In genomic region chr3:108226558-108227350, GRCm38 (mm10) we compare ENCODE assay signal across 8 mouse cellular contexts. TPM values are rescaled to one million over a fixed set of nuclear protein-coding genes. Genes with fewer than 3 reads are reported as not detected.
A peak's percentile ranks its signal among the peaks of the same experiment; 100 is the strongest.
DNase-seq lines count a peak whose midpoint lies in the region; ATAC-seq and TF ChIP-seq lines count a peak whose summit lies in the region.

Sypl2 (minus strand) TSS chr3:108226648.

- H3K27ac ChIP-seq in hindbrain, postnatal 0 days, result no peak within 1 kb of the TSS
- H3K27ac ChIP-seq in liver, embryonic 14.5 days, result no peak within 1 kb of the TSS

- WGBS in hindbrain, postnatal 0 days, result 4% methylated on average over 42 of the region's 44 CpGs
- 7% methylated on average over 44 of the region's 44 CpGs for WGBS in liver, embryonic 14.5 days (ENCODE audit: insufficient replicate concordance)

- peaks cover 15% of the 10 kb centered on the region for H3K27me3 ChIP-seq in hindbrain, postnatal 0 days (ENCODE audit: insufficient read depth, low read length)
- H3K27me3 ChIP-seq in liver, embryonic 14.5 days (ENCODE audit: control insufficient read depth, insufficient read depth, low read length), result peaks cover 52% of the 10 kb centered on the region

- TF ChIP-seq EP300 in liver, embryonic 14.5 days (IDR thresholded peaks at IDR 0.05; ENCODE audit: low read depth), result no peak

- TF ChIP-seq CTCF in hindbrain, postnatal 0 days (IDR thresholded peaks at IDR 0.05; ENCODE audit: low read depth), result no peak
- TF ChIP-seq CTCF in liver, embryonic 14.5 days (IDR thresholded peaks at IDR 0.05; ENCODE audit: low read depth), result no peak

- H3K36me3 ChIP-seq in hindbrain, postnatal 0 days (ENCODE audit: insufficient read depth, low read length), result no peaks in the 10 kb centered on the region
- no peaks in the 10 kb centered on the region for H3K36me3 ChIP-seq in liver, embryonic 14.5 days (replicated peaks; ENCODE audit: control insufficient read depth, insufficient read depth, low read depth)

- peak within 1 kb of the TSS; percentile 40 for H3K4me3 ChIP-seq in hindbrain, postnatal 0 days (ENCODE audit: low read length)
- H3K4me3 ChIP-seq in liver, embryonic 14.5 days (ENCODE audit: insufficient read depth in 1 of 2, low read depth in 2 of 2, low read length in 2 of 2), result peak within 1 kb of the TSS; percentile 16 to 38

- H3K4me1 ChIP-seq in hindbrain, postnatal 0 days (ENCODE audit: insufficient read depth, low read length), result peaks cover 9% of the 10 kb centered on the region; the same call in 1 of the 2 replicates
- no peaks in the 10 kb centered on the region for H3K4me1 ChIP-seq in liver, embryonic 14.5 days (replicated peaks; ENCODE audit: control insufficient read depth in 2 of 2, insufficient read depth in 2 of 2, low read length in 1 of 2)

- no peaks in the 10 kb centered on the region for H3K9me3 ChIP-seq in hindbrain, postnatal 0 days (ENCODE audit: low read length)
- H3K9me3 ChIP-seq in liver, embryonic 14.5 days (ENCODE audit: control insufficient read depth, low read length), result no peaks in the 10 kb centered on the region

- H3K9ac ChIP-seq in hindbrain, postnatal 0 days (replicated peaks; ENCODE audit: low read length), result peak within 1 kb of the TSS; percentile 34
- H3K9ac ChIP-seq in liver, embryonic 14.5 days (replicated peaks), result no peak within 1 kb of the TSS; the same call in 1 of the 2 replicates

- no peak for ATAC-seq in cerebellum, adult (ENCODE audit: insufficient number of reproducible peaks, low FRiP score, low TSS enrichment)
- 0 out of 2 replicates have a peak, but pooled peaks have one; percentile 58 for ATAC-seq in hindbrain, postnatal 0 days
- ATAC-seq in liver, embryonic 14.5 days (ENCODE audit: insufficient read depth), result no peak
- no peak for ATAC-seq in erythroid progenitor cell, adult 5-6 weeks (replicated peaks; ENCODE audit: low FRiP score, poor library complexity, severe bottlenecking)

- DNase-seq in cerebellum, adult 11-12 months, result peak; percentile 12
- peak; percentile 23 for DNase-seq in adrenal gland, adult 8-10 months
- DNase-seq in forelimb bud, embryonic 11.5 days (ENCODE audit: low read depth, low spot score), result peak; percentile 43
- peak; percentile 57 for DNase-seq in hindbrain, postnatal 0 days (ENCODE audit: low spot score)
- no peak for DNase-seq in liver, embryonic 14.5 days (ENCODE audit: low read depth in 3 of 3, low spot score in 3 of 3)
- peak; percentile 22 for DNase-seq in neural tube, embryonic 10.5 days (ENCODE audit: extremely low spot score, low spot score)

- H3K4me2 ChIP-seq in hindbrain, postnatal 0 days (ENCODE audit: low read depth, low read length), result peak within 1 kb of the TSS; percentile 71
- H3K4me2 ChIP-seq in liver, embryonic 14.5 days (ENCODE audit: low read depth), result peak within 1 kb of the TSS; percentile 47

RNA-seq across cellular contexts. Expression of gene Sypl2, which starts in this region (rescaled TPM):
- total RNA-seq in adrenal gland, adult 8-10 months (2022), result 1 to 10 TPM in 1 of 4 experiments, under 1 TPM in 3; 0.35 to 1.0 (median 0.65) TPM
- 1.5 and 1.9 TPM in 2 replicates for total RNA-seq in hindbrain, postnatal 0 days (2014; rRNA removed)
- 0.75 and 0.81 TPM in 2 replicates for polyA plus RNA-seq in hindbrain, postnatal 0 days (2015; fragmentation: Nextera tagmentation; extraction: Ambion mirVana)
- 0.02 TPM in 2 replicates for polyA plus RNA-seq in liver, embryonic 14.5 days (2012; rRNA removed)
- polyA plus RNA-seq in liver, embryonic 14.5 days (2014; fragmentation: Nextera tagmentation; extraction: Ambion mirVana), result not detected in 2 replicates
- not detected in 2 replicates for total RNA-seq in erythroid progenitor cell, adult 5-6 weeks (2015; ENCODE audit: low replicate concordance)
- total RNA-seq in erythroid progenitor cell, adult 5-6 weeks (2017; ENCODE audit: low replicate concordance), result not detected in 2 replicates

Comparison
In these comparisons a context has a peak if more than half of its experiments do, and no peak if none do; other contexts are left out.
1. DNase-seq: peak in cerebellum, adult 11-12 months (single experiment), adrenal gland, adult 8-10 months (single experiment), forelimb bud, embryonic 11.5 days (single experiment), hindbrain, postnatal 0 days (single experiment) and neural tube, embryonic 10.5 days (single experiment); none in liver, embryonic 14.5 days (0 of 3).